Mouse (Mus musculus): ENCODE measurements around the gene Olfr504.
"Not testable (repeated sequence)": the region's sequence is repeated elsewhere in the genome, so short reads cannot be mapped to it uniquely, and the experiment has no call there.

Olfr504 gene

DNA sequence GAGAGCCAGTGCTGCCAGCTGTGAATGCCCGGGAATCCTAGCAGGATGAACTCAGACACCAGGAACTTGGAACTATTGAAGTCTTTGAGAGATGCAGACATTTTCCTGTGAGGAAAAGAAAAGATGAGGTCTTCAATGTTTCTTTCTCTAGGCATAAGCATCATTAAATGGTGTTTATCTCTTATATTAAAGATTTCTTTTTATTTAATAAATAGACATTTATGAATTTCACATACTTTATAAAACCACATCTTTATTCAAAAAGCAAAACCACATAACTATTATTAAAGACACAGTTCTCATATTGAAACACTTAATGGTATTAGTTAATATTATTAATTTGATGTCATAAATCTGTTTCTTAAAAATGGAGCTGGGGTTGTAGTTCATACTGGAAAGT is at the start of gene Olfr504:
Gene Olfr504 (minus strand): TSS at position 101 of the 400 bp plus-strand sequence.
- DNase-seq (ENCODE audit: extremely low read depth, insufficient read length, low spot score), result no peak

GRCm38 (mm10) chr7:108614110-108614509 is 48.5 kb upstream of the Olfr504 start:
- DNase-seq (ENCODE audit: extremely low read depth, insufficient read length, low spot score), result no peak

- DNase-seq (ENCODE audit: extremely low read depth, insufficient read length, low spot score), result no peak
Measured at GRCm38 (mm10) chr7:108610487-108610886, 44.9 kb upstream of the Olfr504 start, which contains the start of gene Olfr506. Gene Olfr506 (plus strand): TSS chr7:108610787.

DNA sequence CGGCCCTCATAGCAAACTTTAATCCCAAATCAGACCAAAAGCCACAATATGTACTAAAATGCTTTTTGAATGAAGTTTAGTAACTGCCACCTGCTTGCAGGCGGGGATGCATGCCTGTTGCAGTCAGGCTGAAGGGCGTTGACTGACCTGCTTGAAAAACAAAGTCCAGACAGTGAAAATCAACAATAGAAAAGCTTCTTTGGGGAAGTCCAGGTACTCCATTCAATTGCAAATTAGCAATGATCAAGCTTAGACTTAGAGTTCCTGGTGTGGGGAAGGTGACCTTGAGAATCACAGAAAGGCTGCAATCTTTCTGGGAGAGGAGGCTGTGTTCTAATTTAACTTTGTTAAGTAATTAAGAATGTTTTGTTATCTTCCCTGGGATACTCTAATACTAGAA is 36.3 kb upstream of the Olfr504 start:
- not testable (repeated sequence) for DNase-seq (ENCODE audit: extremely low read depth, insufficient read length, low spot score)

GRCm38 (mm10) chr7:108589797-108590196 is 24.2 kb upstream of the Olfr504 start:
- DNase-seq (ENCODE audit: extremely low read depth, insufficient read length, low spot score), result no peak

- DNase-seq (ENCODE audit: extremely low read depth, insufficient read length, low spot score), result not testable (repeated sequence)
Measured at GRCm38 (mm10) chr7:108544227-108544626, 21.4 kb downstream of the Olfr504 start, which contains the start of gene Olfr503. Gene Olfr503 (plus strand): TSS chr7:108544527.

GRCm38 (mm10) chr7:108542416-108542815 is 23.2 kb downstream of the Olfr504 start:
- no peak for DNase-seq (ENCODE audit: extremely low read depth, insufficient read length, low spot score)

- DNase-seq (ENCODE audit: extremely low read depth, insufficient read length, low spot score), result no peak
Measured at GRCm38 (mm10) chr7:108524965-108525364, 40.6 kb downstream of the Olfr504 start, which contains the start of gene Olfr502. Gene Olfr502 (minus strand): TSS chr7:108525065.
